9 mouse cellular contexts compared by ENCODE assay signal in genomic region chr12:21416506-21416905, GRCm38 (mm10). TPM values are rescaled to one million over a fixed set of nuclear protein-coding genes. Genes with fewer than 3 reads are reported as not detected.
DNase-seq lines count a peak whose midpoint lies in the region; ATAC-seq and TF ChIP-seq lines count a peak whose summit lies in the region.
"Had no signal": no experiment of that assay in that cellular context is flagged by ENCODE, and none has a peak within 500 bp of the region (broad histone marks: within the 10 kb centered on the region; RNA-seq: fewer than 3 reads in every experiment).

No protein-coding gene starts in this region.

- H3K9me3 ChIP-seq in heart, embryonic 13.5 days, result no peaks in the 10 kb centered on the region

- peaks cover 38% of the 10 kb centered on the region for H3K36me3 ChIP-seq in heart, embryonic 13.5 days
- H3K36me3 ChIP-seq in liver, adult 2 months (ENCODE audit: control insufficient read depth, insufficient read depth, low read length), result peaks cover 11% of the 10 kb centered on the region

- H3K4me2 ChIP-seq in heart, embryonic 13.5 days, result peak overlapping the region; percentile 87

- peak; percentile 26 for DNase-seq in gastrocnemius, adult 2 months
- no peak for DNase-seq in gastrocnemius, postnatal 36 days
- peak; percentile 19 for DNase-seq in 3134 (ENCODE audit: extremely low read depth, insufficient read length, low spot score)
- DNase-seq in cerebellum, adult 9-10 months, result peak; percentile 61
- DNase-seq in liver, adult 2 months (ENCODE audit: extremely low read depth, low read depth, low spot score), result no peak

- no peak for ATAC-seq in heart, embryonic 13.5 days (ENCODE audit: extremely low read depth, insufficient number of reproducible peaks, low FRiP score, low TSS enrichment)
- no peak for ATAC-seq in megakaryocyte progenitor cell, adult 5-6 weeks (replicated peaks; ENCODE audit: poor library complexity)

- H3K4me3 ChIP-seq in gastrocnemius, adult 2 months, result peak overlapping the region; percentile 91
- H3K4me3 ChIP-seq in heart, embryonic 13.5 days, result peak overlapping the region; percentile 91
- H3K4me3 ChIP-seq in liver, adult 2 months (ENCODE audit: insufficient read depth, low read depth, low read length), result peak overlapping the region; percentile 66
- peak overlapping the region; percentile 70 for H3K4me3 ChIP-seq in olfactory bulb, adult 2 months (ENCODE audit: insufficient read depth, low read depth, low read length)

- 1% methylated on average over 15 of the region's 15 CpGs for WGBS in heart, embryonic 13.5 days
- WGBS in liver, adult 2 months, result 2% methylated on average over 15 of the region's 15 CpGs
- under 1% methylated on average over 15 of the region's 15 CpGs for WGBS in olfactory bulb, adult 2 months

- TF ChIP-seq CTCF in gastrocnemius, adult 2 months (IDR thresholded peaks at IDR 0.05), result no peak
- no peak for TF ChIP-seq CTCF in liver, adult 2 months (IDR thresholded peaks at IDR 0.05; ENCODE audit: low read depth, low read length)
- no peak for TF ChIP-seq CTCF in olfactory bulb, adult 2 months (IDR thresholded peaks at IDR 0.05; ENCODE audit: insufficient read depth, low read depth, low read length)

- peak overlapping the region; percentile 82 for H3K27ac ChIP-seq in gastrocnemius, adult 2 months
- H3K27ac ChIP-seq in heart, embryonic 13.5 days (replicated peaks), result peak overlapping the region; percentile 76
- H3K27ac ChIP-seq in liver, adult 2 months (replicated peaks; ENCODE audit: insufficient read depth, low read depth, low read length), result peak overlapping the region; percentile 31
- H3K27ac ChIP-seq in olfactory bulb, adult 2 months (ENCODE audit: insufficient read depth, low read depth, low read length), result no peak overlapping the region

- no peak for TF ChIP-seq POLR2A in liver, adult 2 months (IDR thresholded peaks at IDR 0.05; ENCODE audit: extremely low read depth, insufficient read depth, low read length)
- no peak for TF ChIP-seq POLR2A in olfactory bulb, adult 2 months (IDR thresholded peaks at IDR 0.05; ENCODE audit: insufficient read depth, low read depth, low read length)

- peaks cover 45% of the 10 kb centered on the region for H3K4me1 ChIP-seq in heart, embryonic 13.5 days
- peaks cover 13% of the 10 kb centered on the region for H3K4me1 ChIP-seq in liver, adult 2 months (ENCODE audit: control insufficient read depth, insufficient read depth, low read length)
- peaks cover 5% of the 10 kb centered on the region; the same call in 1 of the 2 replicates for H3K4me1 ChIP-seq in olfactory bulb, adult 2 months (ENCODE audit: control insufficient read depth, insufficient read depth, low read length)

- no peaks in the 10 kb centered on the region for H3K27me3 ChIP-seq in heart, embryonic 13.5 days (replicated peaks)
- H3K27me3 ChIP-seq in liver, adult 2 months (ENCODE audit: control insufficient read depth, insufficient read depth, low read length), result no peaks in the 10 kb centered on the region
- H3K27me3 ChIP-seq: Patski had no signal

- H3K79me2 ChIP-seq in liver, adult 2 months (ENCODE audit: control insufficient read depth, insufficient read depth, low read length), result peaks cover 13% of the 10 kb centered on the region; the same call in 1 of the 2 replicates

- intact Hi-C loops in gastrocnemius, adult 2 months (cut with DNase I), result loop anchor here (5.0 kb wide), 1 partner anchor 56 kb away; no protein-coding TSS in a partner anchor
- intact Hi-C loops in gastrocnemius, postnatal 36 days (cut with DNase I), result loop anchor here (5.0 kb wide), 1 partner anchor 41 kb away; no protein-coding TSS in a partner anchor

- peak overlapping the region; percentile 99 for H3K9ac ChIP-seq in heart, embryonic 13.5 days
- H3K9ac ChIP-seq in liver, adult 2 months (ENCODE audit: low read depth, low read length), result peak overlapping the region; percentile 66

RNA-seq across cellular contexts. Expression of gene Ywhaq, which starts 0.9 kb away (rescaled TPM):
- total RNA-seq in gastrocnemius, adult 2 months (2021), result 10 to 100 TPM; 20.4 to 28.2 TPM
- 10 to 100 TPM; 23.3 to 24.7 TPM for total RNA-seq in gastrocnemius, postnatal 36 days (2021)
- 438 and 453 TPM in 2 replicates for polyA plus RNA-seq in heart, embryonic 13.5 days (2015; fragmentation: Nextera tagmentation; extraction: Ambion mirVana)
- total RNA-seq in liver, adult 2 months (2014; rRNA removed), result 78.0 and 81.4 TPM in 2 replicates
- polyA plus RNA-seq in liver, adult 2 months (2012; rRNA removed), result 25.7 and 33.4 TPM in 2 replicates
- 292 TPM in 1 of 2 replicates, not detected in the other for polyA plus RNA-seq in olfactory bulb, adult 2 months (2012; ENCODE audit: insufficient read depth, insufficient read length, low replicate concordance, missing spikeins)
- total RNA-seq in megakaryocyte progenitor cell, adult 5-6 weeks (2015), result 333 and 362 TPM in 2 replicates
- total RNA-seq in megakaryocyte progenitor cell, adult 5-6 weeks (2017), result 169 and 171 TPM in 2 replicates

RNA-seq across cellular contexts. Expression of gene Adam17, which starts 43.1 kb away (rescaled TPM):
- 10 to 100 TPM; 19.3 to 33.8 TPM for total RNA-seq in gastrocnemius, adult 2 months (2021)
- total RNA-seq in gastrocnemius, postnatal 36 days (2021), result 10 to 100 TPM; 17.4 to 19.4 TPM
- 24.2 and 25.2 TPM in 2 replicates for polyA plus RNA-seq in heart, embryonic 13.5 days (2015; fragmentation: Nextera tagmentation; extraction: Ambion mirVana)
- total RNA-seq in liver, adult 2 months (2014; rRNA removed), result 14.7 and 16.7 TPM in 2 replicates
- polyA plus RNA-seq in liver, adult 2 months (2012; rRNA removed), result 9.5 and 10.5 TPM in 2 replicates
- not detected in 2 replicates for polyA plus RNA-seq in olfactory bulb, adult 2 months (2012; ENCODE audit: insufficient read depth, insufficient read length, low replicate concordance, missing spikeins)
- total RNA-seq in megakaryocyte progenitor cell, adult 5-6 weeks (2015), result 38.1 and 39.0 TPM in 2 replicates
- total RNA-seq in megakaryocyte progenitor cell, adult 5-6 weeks (2017), result 48.1 and 53.6 TPM in 2 replicates

Comparison
In these comparisons a context has a peak if more than half of its experiments do, and no peak if none do; other contexts are left out.
1. DNase-seq: peak in gastrocnemius, adult 2 months (single experiment), 3134 (single experiment) and cerebellum, adult 9-10 months (single experiment); none in gastrocnemius, postnatal 36 days (0 of 2) and liver, adult 2 months (single experiment).
2. Peak in every context shown above with its lines, with median percentiles within 50 percentile points of each other: H3K4me3 ChIP-seq.